Mouse (Mus musculus): ENCODE measurements around the gene Mrps15. TPM values are rescaled to one million over a fixed set of nuclear protein-coding genes. Genes with fewer than 3 reads are reported as not detected.
A peak's percentile ranks its signal among the peaks of the same experiment; 100 is the strongest.
"Not testable (repeated sequence)": the region's sequence is repeated elsewhere in the genome, so short reads cannot be mapped to it uniquely, and the experiment has no call there.

Mrps15 gene
- polyA plus RNA-seq, 1 experiment from 2014 or later: 150 TPM

DNA sequence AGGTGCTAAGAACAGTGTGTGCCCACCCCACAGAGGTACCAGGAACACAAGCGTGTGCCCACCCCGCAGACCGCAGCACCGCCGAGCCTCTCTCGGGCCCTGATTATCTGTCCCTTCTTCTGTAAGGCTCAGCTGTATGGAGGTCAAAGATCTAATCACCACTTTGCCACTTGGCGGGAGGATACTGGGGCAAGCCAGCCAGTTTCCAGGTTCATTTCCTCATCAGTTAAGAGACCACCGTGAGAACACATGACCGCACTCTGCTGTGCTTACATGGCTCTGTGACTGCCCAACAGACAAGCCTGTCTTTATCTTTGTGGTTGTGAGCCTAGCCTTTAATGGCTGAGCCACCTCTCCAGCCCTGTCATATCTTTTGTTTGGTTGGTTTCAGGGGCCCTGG is 36.3 kb downstream of the Mrps15 start:
- Histone ChIP-seq H3K27ac (no peak overlapping the region), H3K36me3 (0 out of 2 replicates have a peak, but pooled peaks cover 5% of the 10 kb centered on the region), H3K9ac (no peak overlapping the region), H3K9me3 (replicated peaks) (no peaks in the 10 kb centered on the region), H3K4me2 (no peak overlapping the region), H3K4me3 (replicated peaks) (no peak overlapping the region), H3K27me3 (no peaks in the 10 kb centered on the region), H3K4me1 (peaks cover 8% of the 10 kb centered on the region)
- 82% methylated on average over 9 of the region's 9 CpGs for WGBS
- no peak for ATAC-seq (replicated peaks; ENCODE audit: low FRiP score)

DNA sequence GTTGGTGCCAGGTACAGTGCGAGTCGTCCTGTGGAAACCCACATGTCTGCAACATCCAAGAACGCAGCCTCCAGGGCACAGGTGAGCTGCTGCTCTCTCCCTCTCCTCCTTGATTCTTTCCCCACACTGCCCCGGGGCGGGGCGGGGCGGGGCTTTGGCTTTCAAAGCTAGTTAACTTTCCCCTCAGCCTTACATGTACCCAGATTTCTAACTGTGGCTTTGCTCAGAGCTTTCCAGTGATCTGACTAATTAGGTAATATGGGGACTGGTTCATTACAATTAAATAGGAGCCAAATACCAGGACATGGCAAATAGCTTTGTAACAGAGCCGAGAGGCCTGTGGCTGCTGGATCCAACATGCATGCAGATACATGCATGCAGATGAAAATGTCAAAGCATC is 37.7 kb downstream of the Mrps15 start:
- Histone ChIP-seq H3K27ac (no peak overlapping the region), H3K4me2 (no peak overlapping the region), H3K27me3 (no peaks in the 10 kb centered on the region), H3K4me1 (peaks cover 10% of the 10 kb centered on the region), H3K9me3 (replicated peaks) (no peaks in the 10 kb centered on the region), H3K4me3 (replicated peaks) (no peak overlapping the region), H3K36me3 (0 out of 2 replicates have a peak, but pooled peaks cover 5% of the 10 kb centered on the region), H3K9ac (no peak overlapping the region)
- no peak for ATAC-seq (replicated peaks; ENCODE audit: low FRiP score)
- 70% methylated on average over 8 of the region's 8 CpGs for WGBS

GRCm38 (mm10) chr4:126085996-126086576 is 39.4 kb downstream of the Mrps15 start:
- Histone ChIP-seq H3K4me2 (no peak overlapping the region), H3K27me3 (no peaks in the 10 kb centered on the region), H3K36me3 (0 out of 2 replicates have a peak, but pooled peaks cover 5% of the 10 kb centered on the region), H3K4me1 (peaks cover 10% of the 10 kb centered on the region), H3K27ac (peak overlapping the region; percentile 67), H3K9me3 (replicated peaks) (no peaks in the 10 kb centered on the region), H3K4me3 (replicated peaks) (no peak overlapping the region), H3K9ac (no peak overlapping the region)
- WGBS: 20% methylated on average over 7 of the region's 7 CpGs
- peak; percentile 74 for ATAC-seq (replicated peaks; ENCODE audit: low FRiP score)

DNA sequence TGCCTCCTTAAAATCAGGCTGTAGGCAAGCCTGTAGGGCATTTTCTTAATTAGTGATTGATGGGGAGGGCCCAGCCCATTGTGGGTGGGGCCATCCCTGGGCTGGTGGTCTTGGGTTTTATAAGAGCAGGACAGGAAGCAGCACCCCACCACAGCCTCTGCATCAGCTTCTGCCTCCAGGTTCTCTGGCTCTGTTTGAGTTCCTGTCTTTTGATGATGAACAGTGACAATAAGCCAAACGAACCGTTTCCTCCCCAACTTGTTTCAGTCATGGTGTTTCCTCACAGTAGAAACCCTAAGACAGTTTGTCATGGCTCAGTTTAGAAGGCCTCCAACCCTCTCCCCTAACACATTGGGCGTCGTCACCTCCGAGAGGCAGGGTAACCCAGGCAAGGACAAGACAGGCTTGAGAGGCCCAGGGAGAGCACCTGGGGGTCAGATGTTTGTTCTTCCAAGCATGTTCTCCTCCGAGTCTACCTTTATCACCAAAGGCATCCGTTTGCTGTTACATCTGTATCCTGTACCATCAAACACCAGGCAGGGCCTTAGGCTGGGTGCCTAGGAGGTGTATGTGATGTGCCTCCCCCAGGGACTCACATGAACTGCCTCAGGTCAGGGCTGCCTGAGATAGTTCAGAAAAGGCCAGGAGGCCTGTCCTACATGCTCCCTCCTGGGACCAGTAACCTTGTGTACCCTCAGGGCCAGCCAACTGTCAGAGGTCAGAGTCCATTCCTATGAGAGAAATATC is 43.5 kb downstream of the Mrps15 start:
- H3K4me2 ChIP-seq: no peak overlapping the region
- H3K4me1 ChIP-seq: peaks cover 10% of the 10 kb centered on the region
- no peak overlapping the region for H3K9ac ChIP-seq
- WGBS: 60% methylated on average over 7 of the region's 7 CpGs
- H3K4me3 ChIP-seq (replicated peaks): no peak overlapping the region
- no peaks in the 10 kb centered on the region for H3K27me3 ChIP-seq
- H3K36me3 ChIP-seq: no peaks in the 10 kb centered on the region
- H3K9me3 ChIP-seq (replicated peaks): no peaks in the 10 kb centered on the region
- no peak for ATAC-seq (replicated peaks; ENCODE audit: low FRiP score)
- no peak overlapping the region for H3K27ac ChIP-seq

GRCm38 (mm10) chr4:126090848-126091124 is 44.1 kb downstream of the Mrps15 start:
- H3K27me3 ChIP-seq: no peaks in the 10 kb centered on the region
- WGBS: 74% methylated on average over 4 of the region's 4 CpGs
- no peak overlapping the region for H3K4me3 ChIP-seq (replicated peaks)
- peaks cover 10% of the 10 kb centered on the region for H3K4me1 ChIP-seq
- H3K9ac ChIP-seq: no peak overlapping the region
- H3K36me3 ChIP-seq: no peaks in the 10 kb centered on the region
- H3K9me3 ChIP-seq (replicated peaks): no peaks in the 10 kb centered on the region
- no peak for ATAC-seq (replicated peaks; ENCODE audit: low FRiP score)
- H3K4me2 ChIP-seq: no peak overlapping the region
- H3K27ac ChIP-seq: no peak overlapping the region

DNA sequence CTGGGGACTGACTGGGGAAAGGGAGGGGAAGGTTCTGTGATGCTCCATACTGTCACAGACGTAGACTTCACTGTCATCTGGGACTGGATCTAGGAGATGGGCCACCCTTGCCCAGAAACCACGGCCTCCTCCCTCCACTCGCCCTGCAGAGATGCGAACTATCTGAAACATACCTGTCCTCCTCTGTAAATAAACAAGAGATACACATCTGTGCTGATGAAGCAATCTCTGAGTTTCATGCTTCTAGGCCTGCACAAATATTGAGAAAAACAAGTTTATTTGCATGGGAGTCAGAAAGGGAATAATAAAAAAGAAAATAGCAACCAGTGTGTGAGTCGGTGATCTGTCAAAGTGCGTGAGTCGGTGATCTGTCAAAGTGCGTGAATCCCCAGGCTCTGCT is 45.1 kb downstream of the Mrps15 start:
- Histone ChIP-seq H3K4me3 (replicated peaks) (no peak overlapping the region), H3K27me3 (no peaks in the 10 kb centered on the region), H3K27ac (no peak overlapping the region), H3K9me3 (replicated peaks) (no peaks in the 10 kb centered on the region), H3K4me1 (peaks cover 4% of the 10 kb centered on the region), H3K9ac (no peak overlapping the region), H3K4me2 (no peak overlapping the region), H3K36me3 (no peaks in the 10 kb centered on the region)
- 80% methylated on average over 8 of the region's 8 CpGs for WGBS
- ATAC-seq (replicated peaks; ENCODE audit: low FRiP score): no peak

DNA sequence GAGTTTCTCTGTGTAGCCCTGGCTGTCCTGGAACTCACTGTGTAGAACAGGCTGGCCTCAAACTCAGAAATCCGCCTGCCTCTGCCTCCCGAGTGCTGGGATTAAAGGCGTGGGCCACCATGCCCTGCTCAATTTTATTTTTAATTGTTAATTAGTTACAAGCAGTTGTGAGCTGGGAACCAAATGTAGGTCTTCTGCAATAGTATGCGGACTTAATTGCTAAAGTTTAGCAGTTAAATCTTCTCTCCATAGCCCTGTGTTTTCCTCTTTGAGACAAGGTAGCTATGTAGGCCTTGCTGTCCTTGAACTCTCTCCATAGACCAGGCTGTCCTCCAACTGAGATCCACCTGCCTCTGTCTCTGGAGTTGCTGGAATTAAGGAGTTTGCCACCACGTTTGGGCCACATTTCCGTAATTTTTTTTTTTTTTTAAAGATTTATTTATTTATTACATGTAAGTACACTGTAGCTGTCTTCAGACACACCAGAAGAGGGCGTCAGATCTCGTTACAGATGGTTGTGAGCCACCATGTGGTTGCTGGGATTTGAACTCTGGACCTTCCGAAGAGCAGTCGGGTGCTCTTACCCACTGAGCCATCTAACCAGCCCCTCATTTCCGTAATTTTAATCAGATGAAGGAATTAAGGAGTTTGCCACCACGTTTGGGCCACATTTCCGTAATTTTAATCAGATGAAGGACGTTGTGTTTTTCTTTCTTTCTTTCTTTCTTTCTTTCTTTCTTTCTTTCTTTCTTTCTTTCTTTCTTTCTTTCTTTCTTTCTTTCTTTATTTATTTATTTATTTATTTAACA is 49.1 kb downstream of the Mrps15 start:
- H3K4me1 ChIP-seq: peaks cover 15% of the 10 kb centered on the region
- H3K4me2 ChIP-seq: peak overlapping the region; percentile 61
- H3K27ac ChIP-seq; H3K27me3 ChIP-seq; H3K9me3 ChIP-seq (replicated peaks); ATAC-seq (replicated peaks; ENCODE audit: low FRiP score); H3K9ac ChIP-seq: not testable (repeated sequence)
- peak overlapping the region; percentile 79 for H3K4me3 ChIP-seq (replicated peaks)
- peaks cover 14% of the 10 kb centered on the region for H3K36me3 ChIP-seq
- 53% methylated on average over 14 of the region's 14 CpGs for WGBS

GRCm38 (mm10) chr4:126096464-126097111 is 49.9 kb downstream of the Mrps15 start, which contains the start of gene Lsm10:
Gene Lsm10 (plus strand): TSS chr4:126096623.
- Histone ChIP-seq H3K27ac (peak within 1 kb of the TSS; percentile 86), H3K36me3 (peaks cover 14% of the 10 kb centered on the region), H3K4me2 (peak within 1 kb of the TSS; percentile 61), H3K4me1 (peaks cover 15% of the 10 kb centered on the region), H3K9ac (peak within 1 kb of the TSS; percentile 77), H3K27me3 (no peaks in the 10 kb centered on the region), H3K4me3 (replicated peaks) (peak within 1 kb of the TSS; percentile 79), H3K9me3 (replicated peaks) (no peaks in the 10 kb centered on the region)
- peak; percentile 98 for ATAC-seq (replicated peaks; ENCODE audit: low FRiP score)
- 3% methylated on average over 35 of the region's 37 CpGs for WGBS

DNA sequence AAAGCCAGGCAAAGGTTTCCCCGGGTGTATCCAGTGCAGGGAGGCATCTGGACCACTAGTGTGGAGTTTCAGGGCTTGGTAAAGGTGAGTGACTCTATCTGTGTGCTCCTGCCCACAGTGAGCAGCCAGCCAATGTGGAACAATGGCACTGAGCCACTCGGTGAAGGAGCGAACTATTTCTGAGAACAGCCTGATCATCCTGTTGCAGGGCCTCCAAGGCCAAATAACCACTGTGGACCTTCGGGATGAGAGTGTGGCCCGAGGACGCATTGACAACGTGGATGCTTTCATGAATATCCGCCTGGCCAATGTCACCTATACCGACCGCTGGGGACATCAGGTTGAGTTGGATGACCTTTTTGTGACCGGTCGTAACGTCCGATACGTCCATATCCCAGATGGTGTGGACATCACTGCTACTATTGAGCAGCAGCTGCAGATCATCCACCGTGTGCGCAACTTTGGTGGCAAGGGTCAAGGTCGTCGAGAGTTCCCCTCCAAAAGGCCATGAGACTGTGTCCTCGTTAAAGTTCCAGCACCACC is 51.1 kb downstream of the Mrps15 start:
- Histone ChIP-seq H3K27ac (no peak overlapping the region), H3K36me3 (peaks cover 14% of the 10 kb centered on the region), H3K27me3 (no peaks in the 10 kb centered on the region), H3K9ac (0 out of 2 replicates have a peak overlapping the region, but pooled peaks have one; percentile 77), H3K9me3 (replicated peaks) (no peaks in the 10 kb centered on the region), H3K4me2 (no peak overlapping the region), H3K4me3 (replicated peaks) (no peak overlapping the region), H3K4me1 (peaks cover 25% of the 10 kb centered on the region)
- ATAC-seq (replicated peaks; ENCODE audit: low FRiP score): no peak
- 88% methylated on average over 20 of the region's 20 CpGs for WGBS

GRCm38 (mm10) chr4:126099365-126099764 is 52.6 kb downstream of the Mrps15 start:
- Histone ChIP-seq H3K4me2 (no peak overlapping the region), H3K4me3 (replicated peaks) (no peak overlapping the region), H3K27me3 (no peaks in the 10 kb centered on the region), H3K4me1 (peaks cover 33% of the 10 kb centered on the region), H3K9ac (no peak overlapping the region), H3K9me3 (replicated peaks) (no peaks in the 10 kb centered on the region), H3K27ac (no peak overlapping the region), H3K36me3 (peaks cover 14% of the 10 kb centered on the region)
- 86% methylated on average over 3 of the region's 3 CpGs for WGBS
- ATAC-seq (replicated peaks; ENCODE audit: low FRiP score): no peak

GRCm38 (mm10) chr4:126100764-126101163 is 54.0 kb downstream of the Mrps15 start:
- no peak overlapping the region for H3K9ac ChIP-seq
- H3K36me3 ChIP-seq: peaks cover 14% of the 10 kb centered on the region
- peaks cover 47% of the 10 kb centered on the region for H3K4me1 ChIP-seq
- H3K27me3 ChIP-seq: no peaks in the 10 kb centered on the region
- 82% methylated on average over 3 of the region's 3 CpGs for WGBS
- no peak overlapping the region for H3K27ac ChIP-seq
- ATAC-seq (replicated peaks; ENCODE audit: low FRiP score): no peak
- H3K9me3 ChIP-seq (replicated peaks): no peaks in the 10 kb centered on the region
- H3K4me3 ChIP-seq (replicated peaks): no peak overlapping the region
- no peak overlapping the region for H3K4me2 ChIP-seq

Data from kidney, embryonic 15.5 days (tissue).